Mouse (Mus musculus) small intestine, adult 2 months (tissue): ENCODE data around the gene Abcb7.

Source experiments
- CTCF ChIP-seq: fragments of 200-500 bp; IDR thresholded peaks from 2 replicates; pipeline ENCODE4 v1.5.1; 2012; ENCODE audit warnings: low read depth, mild to moderate bottlenecking, control low read depth, inconsistent platforms, low read length, moderate library complexity, mixed read lengths; ENCODE audit not compliant: insufficient replicate concordance, insufficient read length; ENCODE audit errors: extremely low read depth
- POLR2A ChIP-seq: fragments of 200-500 bp; IDR thresholded peaks from 2 replicates; pipeline ENCODE4 v1.6.1; 2012; ENCODE audit warnings: low read depth, mild to moderate bottlenecking, control low read depth, inconsistent platforms, low read length, moderate library complexity

DNA sequence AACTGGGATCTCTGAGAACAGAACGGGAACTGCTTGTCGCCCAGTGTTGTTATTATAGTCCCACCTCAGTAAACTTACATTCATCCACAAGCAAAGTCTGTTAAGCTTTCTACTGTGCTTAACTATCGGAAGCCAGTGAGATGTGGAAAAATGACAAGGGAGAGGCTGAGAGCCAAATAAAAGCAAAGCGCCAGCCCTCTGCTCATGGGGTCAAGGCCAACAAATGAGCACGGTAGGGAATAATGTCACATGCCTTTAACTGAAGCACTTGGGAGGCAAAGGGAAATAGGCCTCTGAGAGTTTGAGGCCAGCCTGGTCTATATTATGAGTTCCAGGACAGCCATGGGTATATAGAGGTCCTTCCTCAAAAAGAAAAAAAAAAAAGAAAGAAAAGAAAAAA, 11.2 kb downstream of the Abcb7 start:
- TF ChIP-seq CTCF (no peak), POLR2A (no peak)
